Mouse (Mus musculus) thymus, postnatal 10 days (tissue): ENCODE data around the gene Veph1.
"Not testable (repeated sequence)": the region's sequence is repeated elsewhere in the genome, so short reads cannot be mapped to it uniquely, and the experiment has no call there.

Experiments used
- DNase-seq, 2 experiments: peaks; one replicate each; pipeline ENCODE4 v3.0.0; 2021; ENCODE audit warnings: low spot score in 2 of 2

The Veph1 gene

DNA sequence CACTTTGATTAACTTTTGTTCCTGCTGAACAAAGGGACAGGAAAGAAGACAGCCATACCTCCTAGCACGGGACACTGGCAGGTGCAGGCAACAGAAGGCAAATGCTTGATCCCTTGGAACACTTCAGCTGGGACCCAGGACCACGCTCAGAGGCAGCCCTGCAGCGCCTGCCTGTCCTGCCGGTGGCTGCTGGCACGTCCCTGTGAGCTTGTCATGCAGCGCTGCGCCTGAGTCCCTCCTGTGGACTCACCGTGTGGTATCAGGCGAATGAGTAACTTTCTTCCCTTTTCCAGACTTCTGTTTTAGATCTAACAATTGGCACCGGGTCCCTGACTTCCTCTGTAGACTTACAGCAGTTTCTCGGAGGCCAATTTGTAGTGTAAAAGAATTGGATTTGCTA lies at the start of gene Veph1:
Veph1 (minus strand) TSS at position 293 of the 400 bp plus-strand sequence.
- no peak for DNase-seq

DNA sequence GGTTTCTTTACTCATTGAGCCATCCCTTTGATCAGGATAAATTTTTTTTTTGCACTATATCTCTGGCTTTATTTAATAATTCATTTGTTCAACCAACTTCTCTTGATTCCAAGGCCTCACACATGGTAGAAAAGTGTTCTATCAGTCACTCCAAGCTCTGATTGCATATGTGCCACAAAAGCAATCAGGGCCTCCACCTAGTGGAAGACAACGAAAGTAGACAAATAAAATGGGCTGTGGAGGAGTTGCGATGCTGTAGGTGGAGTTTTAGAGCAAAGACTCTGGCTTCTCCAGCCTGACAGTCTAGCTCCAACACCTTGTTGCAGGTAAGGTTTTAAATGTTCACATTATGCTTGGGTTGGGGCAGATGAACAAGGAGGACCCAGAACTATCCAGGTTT lies 44.1 kb upstream of the Veph1 start:
- no peak for DNase-seq

DNA sequence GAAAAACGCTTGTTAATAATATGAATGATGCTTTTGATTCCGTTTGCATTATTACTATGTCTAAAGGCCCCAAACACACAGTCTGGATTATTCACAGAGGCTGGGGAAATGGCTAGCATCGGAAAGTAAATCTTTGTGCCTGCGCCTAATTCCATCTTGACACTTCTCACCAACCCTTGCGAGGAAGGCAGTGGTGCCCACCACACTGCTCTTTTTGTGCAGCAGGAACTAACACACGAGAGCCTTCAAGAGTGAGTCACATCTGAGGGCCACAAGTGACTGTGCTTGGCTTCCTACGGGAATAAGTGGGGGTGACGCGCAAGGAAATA lies 35.7 kb upstream of the Veph1 start:
- DNase-seq = no peak

DNA sequence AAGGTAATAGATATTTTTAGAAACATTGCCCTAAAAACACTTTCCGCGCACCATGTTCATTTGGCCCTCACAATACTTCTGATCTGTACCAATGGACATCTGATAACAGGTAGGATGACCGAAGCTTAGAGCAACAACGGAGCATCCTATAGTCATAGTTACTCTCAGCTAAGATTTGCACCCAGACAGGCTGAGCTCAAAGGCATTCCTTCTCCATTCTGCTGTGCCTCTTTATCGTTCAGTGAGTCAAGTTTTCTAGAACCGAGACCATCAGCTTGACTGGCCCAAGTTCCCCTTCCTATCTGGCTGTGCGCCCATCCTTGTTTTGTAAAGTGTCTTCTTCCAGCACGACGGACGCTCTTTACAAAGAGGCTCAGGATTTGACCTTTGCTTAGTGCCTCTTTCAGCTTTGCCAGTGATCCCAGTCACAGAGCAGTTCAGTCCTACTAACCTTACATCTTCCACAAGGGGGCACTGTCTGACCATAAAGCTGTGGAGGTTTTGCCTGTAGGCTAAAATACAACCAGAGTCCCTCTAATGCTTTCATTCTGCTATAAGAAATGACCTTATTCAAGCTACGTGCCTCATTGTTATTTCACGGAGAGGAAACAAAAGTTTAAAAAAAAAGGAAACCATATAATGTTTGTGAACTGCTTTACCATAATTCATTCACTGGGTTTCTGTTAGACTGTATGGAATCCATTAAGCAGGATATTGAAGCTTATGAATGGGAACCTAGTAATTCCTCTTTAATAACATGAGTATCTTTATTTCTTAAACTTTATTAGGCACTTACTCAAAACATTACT lies 35.2 kb upstream of the Veph1 start:
- DNase-seq = peak in 1 of 2 experiments; percentile 12

DNA sequence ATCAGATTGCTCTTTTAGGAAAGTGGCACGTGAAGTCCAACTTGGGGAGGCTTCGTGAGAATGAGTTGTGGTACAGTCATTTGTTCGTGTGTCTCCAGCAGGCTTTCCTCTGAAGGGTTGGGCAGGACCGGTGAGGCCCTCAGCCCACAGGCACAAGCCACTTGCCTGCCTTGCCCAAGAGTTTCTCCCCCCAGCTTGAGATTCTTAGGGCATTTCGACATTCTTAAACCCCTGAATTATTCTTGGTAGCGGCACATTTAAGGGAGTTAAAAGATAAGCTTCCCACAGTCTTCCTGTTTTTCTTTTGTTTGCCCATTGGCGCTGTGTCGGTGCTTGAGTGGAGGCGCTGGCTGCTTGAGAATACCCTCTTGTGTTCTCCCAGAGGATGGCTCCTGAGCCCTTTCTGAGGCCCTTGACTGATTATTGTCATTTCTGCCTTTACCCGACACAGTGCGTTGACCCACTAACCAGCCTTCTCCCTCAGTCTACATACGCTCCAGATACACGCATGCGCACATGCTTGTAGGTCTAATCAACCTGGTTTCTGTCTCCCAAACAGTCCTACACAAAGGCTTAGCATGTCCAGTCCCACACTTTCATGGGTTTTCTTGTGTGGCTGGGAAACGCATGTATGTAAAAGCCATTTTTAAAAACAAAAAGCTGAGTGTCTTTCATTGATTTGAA lies 34.4 kb upstream of the Veph1 start:
- no peak for DNase-seq

DNA sequence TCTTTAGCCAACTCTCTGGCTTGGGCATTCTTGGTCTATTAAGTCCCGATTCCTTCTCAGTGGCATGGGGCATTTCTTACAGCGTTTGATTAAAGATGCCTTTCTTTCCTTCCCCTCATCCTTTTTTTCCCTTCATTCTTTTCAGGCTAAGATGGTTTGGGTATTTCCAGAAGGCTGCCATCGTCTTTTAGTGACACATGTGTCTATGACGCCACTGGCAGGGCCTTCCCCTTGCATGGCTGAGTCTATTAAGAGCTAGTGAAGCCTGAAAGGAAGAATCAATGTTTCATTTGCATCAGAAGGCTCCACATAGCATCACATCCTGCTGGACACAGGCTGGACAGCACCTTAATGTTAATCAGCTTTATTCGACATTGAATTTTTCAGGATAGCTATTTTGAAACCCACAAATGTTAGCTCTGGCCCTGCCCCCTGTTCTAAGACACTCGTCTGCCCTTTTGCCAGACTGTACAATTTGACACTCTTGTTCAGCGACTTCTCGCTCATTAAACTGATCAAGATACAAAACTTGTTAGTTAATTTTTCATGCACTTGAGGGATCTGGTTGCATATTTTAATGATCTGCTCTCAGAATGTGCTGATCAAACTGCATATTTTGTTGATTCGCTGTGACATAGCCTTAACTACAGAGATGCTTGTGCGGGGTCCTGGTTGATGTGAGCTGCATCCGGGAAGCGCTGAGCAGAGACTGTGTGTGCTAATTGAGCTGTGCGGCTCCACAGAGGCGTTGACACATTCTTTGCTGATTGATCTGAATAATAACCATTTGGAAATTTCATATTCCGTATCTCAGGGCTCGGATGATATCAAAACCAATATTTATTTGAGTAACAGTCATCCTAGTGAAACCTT lies 29.6 kb upstream of the Veph1 start:
- DNase-seq = no peak

DNA sequence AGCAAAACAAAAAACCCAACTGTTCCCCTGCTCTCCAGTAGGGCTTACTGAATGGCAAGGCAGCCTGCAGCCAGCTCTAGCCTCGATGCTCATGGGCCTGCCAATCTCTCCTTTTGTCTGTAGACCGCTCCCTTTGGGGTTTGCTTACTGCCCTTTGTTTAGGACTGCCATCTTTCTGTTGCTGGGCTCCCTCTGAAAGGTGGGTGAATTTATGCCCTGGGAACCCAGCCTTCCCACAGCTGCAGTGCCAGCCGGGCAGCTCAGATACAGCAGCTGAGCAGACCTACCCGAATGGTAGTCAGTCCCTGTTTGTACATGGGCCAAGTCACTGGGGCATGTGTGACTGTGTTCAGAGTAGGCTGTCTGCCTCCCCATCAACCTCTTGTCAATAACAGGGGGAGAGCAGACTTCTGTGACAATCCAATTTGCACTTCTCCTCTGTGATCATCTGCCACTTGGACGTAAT lies 28.9 kb upstream of the Veph1 start:
- DNase-seq = no peak

DNA sequence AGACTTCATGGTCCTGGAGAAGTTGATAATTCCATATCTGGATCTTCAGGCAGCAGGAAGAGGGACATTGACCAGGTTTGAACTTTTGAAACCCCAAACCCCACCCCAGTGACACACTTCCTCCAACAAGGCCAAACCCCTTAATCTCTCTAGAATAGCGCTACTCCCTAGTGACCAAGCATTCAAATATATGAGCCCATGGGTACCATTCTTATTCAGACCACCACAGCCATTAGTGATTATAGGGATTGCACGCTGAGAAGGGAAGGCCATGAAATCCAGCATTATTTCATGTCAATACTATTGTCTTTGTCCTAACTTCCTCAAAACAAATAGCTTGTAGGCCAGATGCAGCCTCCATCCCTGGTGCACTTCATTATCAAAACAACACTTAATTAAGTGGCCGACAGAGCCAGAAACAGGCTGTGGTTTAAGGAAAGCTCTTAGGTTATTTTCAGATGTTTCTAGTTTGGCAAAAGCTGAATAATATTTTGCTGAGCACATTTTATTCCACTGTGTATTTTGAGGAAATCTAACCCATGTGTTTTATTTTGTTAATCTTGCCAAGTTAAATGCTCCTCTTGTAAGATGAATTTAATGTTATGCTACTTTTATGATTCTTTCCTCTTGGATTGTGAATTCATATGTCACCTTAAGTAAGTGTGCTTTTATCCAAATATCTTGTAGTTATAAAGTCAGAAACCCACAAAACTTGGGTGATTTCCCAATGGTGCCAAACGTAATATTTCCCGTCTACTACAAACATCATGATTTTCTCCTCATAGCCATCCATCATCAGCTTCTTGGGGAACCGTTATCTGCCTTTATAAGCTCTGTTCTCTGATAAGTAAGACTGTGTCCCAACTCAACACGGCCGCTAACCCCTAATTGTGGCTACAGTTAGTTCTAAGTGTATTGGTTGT lies 18.4 kb upstream of the Veph1 start:
- no peak for DNase-seq

DNA sequence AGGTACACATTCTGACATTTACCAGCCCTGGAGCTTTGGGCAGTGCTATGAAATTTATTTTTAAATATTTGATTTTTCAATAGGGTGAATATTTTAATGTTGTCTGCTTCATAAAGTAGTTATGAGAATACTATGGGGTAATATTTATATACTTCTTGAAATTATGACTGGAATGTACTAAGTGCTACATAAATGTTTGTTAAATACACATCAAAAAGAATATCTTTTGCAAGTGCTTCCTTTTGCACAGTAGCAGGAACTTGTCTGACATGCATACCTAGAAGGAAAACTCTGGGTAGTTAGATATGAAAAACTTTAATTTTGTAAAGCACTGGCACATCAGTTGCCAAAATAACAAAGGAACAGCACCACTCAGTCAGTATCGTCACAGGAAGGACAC lies 13.9 kb upstream of the Veph1 start:
- DNase-seq = no peak

DNA sequence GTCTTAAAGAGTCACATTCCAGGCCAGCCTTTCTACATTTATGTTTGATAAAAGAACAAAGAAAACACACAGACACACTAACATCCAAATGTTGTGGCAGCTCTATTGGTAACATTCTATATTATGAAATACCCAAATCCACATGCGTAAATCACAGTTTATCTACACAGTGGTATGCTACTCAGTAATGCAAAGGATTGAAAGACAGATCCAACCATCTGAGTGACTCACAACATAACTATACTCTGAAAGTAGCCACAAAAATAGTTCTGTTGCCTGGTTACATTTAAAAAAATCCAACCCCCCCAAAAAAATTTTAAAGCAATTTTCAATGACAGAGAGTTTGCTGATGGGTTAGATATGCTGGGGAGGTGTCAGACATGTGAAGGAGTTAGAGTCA lies 12.9 kb upstream of the Veph1 start:
- no peak for DNase-seq

DNA sequence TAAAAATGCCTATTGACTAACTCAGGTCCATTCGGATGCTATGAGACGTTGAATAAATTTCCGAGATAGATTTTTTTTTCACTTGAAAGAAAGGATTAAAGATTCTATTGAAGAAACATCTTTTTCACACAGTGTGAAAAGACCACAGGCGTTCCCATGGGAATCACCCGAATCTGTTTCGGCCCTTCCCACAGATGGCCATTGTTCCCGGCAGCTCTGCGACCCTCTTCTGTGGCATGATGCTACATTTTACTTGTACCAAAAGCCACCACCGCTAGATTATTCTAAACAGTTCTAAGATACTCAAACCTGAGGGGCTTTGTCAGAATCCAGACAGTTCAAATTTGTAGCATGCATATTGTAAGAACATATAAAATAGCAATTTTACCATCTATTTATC lies 1.4 kb downstream of the Veph1 start:
- DNase-seq = no peak

DNA sequence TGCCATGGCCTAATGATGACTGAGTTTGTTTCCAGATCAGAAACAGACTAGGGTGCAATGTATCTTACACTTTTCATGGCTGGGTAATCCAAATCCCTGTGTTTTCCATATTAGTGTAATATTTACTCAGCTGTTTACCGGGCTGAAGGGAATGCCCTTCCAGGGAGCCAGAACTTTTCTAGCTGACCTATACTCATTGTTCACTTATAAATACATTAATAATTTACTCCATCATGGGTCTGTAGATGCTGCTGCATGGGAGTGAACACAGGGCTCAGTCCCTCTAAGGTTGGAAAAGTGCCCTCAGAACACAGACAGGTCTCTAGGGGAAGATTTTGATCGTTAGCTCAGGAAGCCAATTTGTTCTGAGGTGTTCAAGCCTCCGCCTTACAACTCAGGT lies 1.9 kb downstream of the Veph1 start:
- no peak for DNase-seq

DNA sequence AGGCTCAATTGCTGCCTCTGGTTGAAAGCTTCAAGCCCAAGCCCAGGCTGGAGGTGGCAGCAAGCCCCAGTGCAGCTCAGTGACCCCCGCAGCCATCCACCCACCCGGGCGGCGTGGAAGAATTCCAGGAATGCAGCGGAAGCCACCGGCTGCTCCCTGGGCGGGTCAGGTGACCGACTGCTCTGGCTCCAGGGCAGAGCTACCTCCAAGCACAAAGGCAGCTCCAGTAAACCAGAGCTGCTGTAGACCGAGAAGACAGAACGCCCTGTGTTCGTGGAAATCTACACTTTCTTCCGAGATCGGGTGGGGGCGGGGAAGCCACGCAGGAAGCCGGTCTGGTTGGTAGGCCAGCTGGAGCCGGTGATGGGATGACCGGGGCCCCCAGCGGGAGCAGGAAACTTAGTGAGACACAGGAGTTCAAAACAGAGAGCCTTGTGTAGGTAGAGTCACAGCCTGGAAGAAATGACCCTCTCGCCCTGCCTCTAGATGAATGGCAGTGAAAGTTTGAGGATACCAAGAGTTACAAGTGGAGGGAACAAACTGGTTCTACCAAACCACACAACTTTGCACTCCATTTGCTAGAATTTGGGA lies 4.2 kb downstream of the Veph1 start:
- no peak for DNase-seq

DNA sequence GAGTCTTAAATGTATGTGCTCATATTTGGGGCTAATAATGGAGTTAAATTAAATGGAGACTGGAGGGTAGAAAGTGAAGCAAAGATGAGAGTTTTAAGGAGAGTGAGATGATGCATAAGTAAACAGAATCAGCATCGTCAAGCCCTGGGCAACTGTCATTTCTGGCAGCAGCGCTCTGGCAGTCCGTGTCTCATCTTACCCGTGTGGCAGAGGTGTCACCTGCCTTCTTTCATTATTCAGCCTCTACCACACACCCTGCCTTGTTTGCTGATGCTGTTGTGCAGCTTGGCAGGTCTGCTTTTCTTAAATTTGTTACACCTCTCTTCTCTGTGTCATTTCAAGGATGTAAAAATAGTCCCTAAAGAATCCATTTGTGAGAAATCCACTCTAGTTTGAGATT lies 33.4 kb downstream of the Veph1 start:
- no peak for DNase-seq

DNA sequence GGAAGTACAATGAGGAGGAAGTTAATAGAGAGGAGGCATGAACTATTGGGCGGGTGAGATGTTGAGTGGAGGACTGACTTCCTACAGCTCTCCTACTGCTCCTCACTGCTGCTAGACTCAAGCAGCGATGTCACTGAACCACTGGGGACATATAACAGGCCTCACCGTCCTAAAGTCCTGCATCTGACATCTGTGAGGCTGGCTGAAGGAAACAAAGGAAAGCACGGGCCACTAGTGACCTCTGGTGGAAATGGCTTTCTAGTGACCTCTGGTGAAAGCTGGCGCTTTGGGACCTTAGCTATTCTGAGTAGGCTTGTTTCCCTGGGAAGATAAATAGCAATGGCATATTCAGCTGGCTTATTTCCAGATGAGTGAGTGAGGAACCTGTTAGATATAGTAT lies 34.3 kb downstream of the Veph1 start:
- DNase-seq = no peak

DNA sequence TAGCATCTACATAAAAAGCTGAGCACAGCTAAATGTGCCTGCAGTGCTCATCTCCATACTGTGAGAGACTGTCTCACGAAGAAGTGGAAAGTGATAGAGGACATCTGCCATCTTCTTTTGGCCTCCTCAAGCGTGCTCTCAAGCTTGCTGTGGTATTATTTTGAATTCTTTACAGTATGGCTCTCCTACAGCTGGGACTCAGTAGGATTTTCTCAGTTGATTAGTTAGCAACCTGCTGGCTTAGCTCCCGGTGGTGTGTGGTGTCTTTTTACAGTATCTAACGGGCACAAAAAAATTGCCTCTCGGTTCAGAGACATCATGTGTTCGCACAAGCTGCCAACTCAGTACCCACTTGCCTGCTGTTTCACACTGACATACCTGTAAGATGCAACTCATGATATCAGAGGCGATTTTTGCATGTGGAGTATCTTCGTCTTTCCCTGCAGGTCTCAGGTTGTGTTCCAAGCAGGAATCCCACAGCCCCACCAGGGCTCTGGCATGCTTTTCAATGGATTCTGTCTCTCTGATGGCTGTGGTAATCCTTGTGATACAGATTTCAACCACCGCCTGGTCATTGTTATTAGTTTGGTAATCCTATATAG lies 42.0 kb downstream of the Veph1 start:
- no peak for DNase-seq

DNA sequence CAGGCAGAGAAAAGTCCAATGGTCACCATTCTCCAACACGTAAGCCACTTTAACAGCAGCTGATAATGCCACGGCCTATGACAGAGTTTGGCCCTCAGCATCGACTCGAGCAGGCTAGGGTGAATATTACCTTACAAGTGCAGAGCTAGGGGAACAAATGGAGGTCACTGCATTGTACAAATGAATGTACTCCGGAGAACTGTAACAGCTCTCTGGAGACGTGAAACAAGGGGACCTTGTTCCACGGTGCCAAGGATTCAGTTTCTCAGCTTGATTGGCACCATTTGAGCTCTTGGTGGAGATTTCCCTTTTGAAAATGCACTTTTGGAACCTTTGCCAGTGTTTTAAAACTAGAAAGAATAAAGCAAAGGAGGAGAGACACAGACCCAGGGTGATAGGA lies 44.8 kb downstream of the Veph1 start:
- DNase-seq = no peak

DNA sequence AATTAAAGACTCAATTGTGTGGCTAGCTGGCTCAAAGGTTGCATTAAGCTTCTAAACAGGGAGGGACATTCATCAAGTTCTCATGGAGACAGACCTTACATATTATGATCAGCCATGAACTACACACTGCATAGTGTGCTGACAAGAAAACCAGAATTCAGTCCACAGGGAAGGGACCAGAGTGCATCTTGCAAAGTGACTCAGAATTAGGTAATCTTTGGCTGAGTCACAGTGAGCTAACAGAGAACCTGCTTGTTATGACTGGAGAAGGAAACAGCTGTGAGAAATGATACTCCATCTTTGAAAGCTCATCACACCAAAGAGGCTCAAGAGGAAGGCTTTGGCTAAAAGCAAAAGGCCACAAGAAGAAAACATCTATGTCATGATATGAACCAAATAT lies 56.2 kb downstream of the Veph1 start:
- DNase-seq = no peak

DNA sequence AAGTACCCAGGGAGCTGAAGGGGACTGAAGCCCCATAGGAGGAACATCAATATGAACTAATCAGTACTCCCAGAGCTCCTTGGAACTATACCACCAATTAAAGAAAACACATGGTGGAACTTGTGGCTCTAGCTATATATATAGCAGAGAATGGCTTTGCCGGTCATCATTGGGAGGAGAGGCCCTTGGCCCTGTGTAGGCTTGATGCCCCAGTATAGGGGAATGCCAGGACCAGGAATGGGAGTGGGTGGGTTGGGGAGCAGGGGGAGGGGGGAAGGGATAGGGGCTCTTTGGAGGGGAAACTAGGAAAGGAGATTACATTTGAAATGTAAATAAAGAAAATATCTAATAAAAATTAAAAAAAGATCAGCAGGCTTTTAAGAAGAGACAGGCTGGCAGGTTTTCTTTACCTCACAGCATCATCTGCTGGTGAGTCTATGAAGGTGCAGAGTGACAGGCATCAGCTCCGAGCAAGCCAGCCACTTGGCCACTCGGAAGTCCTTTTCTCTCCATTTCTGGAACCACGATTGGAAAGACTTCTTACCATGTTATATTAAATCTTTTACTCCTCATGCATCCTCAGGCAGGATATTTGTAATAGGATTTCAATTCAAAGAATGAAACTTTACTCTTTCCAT lies 60.3 kb downstream of the Veph1 start:
- not testable (repeated sequence) for DNase-seq

DNA sequence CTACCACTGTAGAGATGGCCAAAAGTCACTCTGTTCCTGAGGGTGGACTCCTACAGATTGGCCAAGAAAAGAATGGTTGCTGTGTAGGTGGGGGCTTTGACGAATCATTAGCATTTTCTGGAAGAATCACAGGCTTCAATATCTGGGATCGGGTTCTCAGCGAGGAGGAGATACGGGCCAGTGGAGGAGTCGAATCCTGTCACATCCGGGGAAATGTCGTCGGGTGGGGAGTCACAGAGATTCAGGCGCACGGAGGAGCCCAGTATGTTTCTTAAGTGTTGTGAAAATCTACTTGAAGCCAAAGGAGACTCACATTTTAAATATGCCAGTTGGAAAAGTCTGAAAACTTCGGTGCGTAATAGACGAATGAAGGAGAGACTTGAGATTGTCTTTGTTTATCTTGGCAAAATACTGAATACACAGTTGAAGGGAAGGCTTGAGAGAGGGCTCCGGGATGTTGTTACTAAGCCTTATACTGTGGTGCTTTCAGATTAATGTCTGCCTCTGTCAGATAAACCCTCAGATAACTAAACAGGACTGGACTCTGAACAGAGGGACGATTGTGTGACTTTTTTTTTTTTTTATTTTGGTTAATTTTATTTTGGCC lies 71.6 kb downstream of the Veph1 start:
- DNase-seq = no peak
